Mouse (Mus musculus): Measurements from ENCODE around the gene Pkp4. TPM values are rescaled to one million over a fixed set of nuclear protein-coding genes. Genes with fewer than 3 reads are reported as not detected.

Gene Pkp4
- polyA plus RNA-seq, 1 experiment from 2014 or later, result 7.7 TPM

- 83% methylated on average over 8 of the region's 8 CpGs for WGBS (ENCODE audit: insufficient replicate concordance)
Observed at GRCm38 (mm10) chr2:59287630-59288029, 127.0 kb downstream of the Pkp4 start.

GRCm38 (mm10) chr2:59289411-59289810, 128.8 kb downstream of the Pkp4 start:
- no peak overlapping the region for H3K4me3 ChIP-seq (ENCODE audit: low read depth, low read length)
- TF ChIP-seq EP300 (IDR thresholded peaks at IDR 0.05; ENCODE audit: low read depth), result no peak
- no peak for TF ChIP-seq CTCF (IDR thresholded peaks at IDR 0.05; ENCODE audit: low read depth)
- WGBS (ENCODE audit: insufficient replicate concordance), result 83% methylated on average over 2 of the region's 2 CpGs
- H3K27ac ChIP-seq (ENCODE audit: low read depth), result no peak overlapping the region
- DNase-seq, result no peak
- no peaks in the 10 kb centered on the region for H3K9me3 ChIP-seq (ENCODE audit: low read length)
- H3K4me2 ChIP-seq (ENCODE audit: low read depth, low read length), result no peak overlapping the region
- no peaks in the 10 kb centered on the region for H3K27me3 ChIP-seq (ENCODE audit: insufficient read depth, low read length)
- H3K9ac ChIP-seq (replicated peaks), result no peak overlapping the region
- no peak for ATAC-seq
- no peaks in the 10 kb centered on the region for H3K36me3 ChIP-seq (replicated peaks; ENCODE audit: insufficient read depth, low read length)
- H3K4me1 ChIP-seq (ENCODE audit: insufficient read depth), result no peaks in the 10 kb centered on the region

More at GRCm38 (mm10) chr2:59287630-59288029, 127.0 kb downstream of the Pkp4 start:
- Histone ChIP-seq H3K4me3 (ENCODE audit: low read depth, low read length) (no peak overlapping the region), H3K36me3 (replicated peaks; ENCODE audit: insufficient read depth, low read length) (no peaks in the 10 kb centered on the region), H3K27ac (ENCODE audit: low read depth) (no peak overlapping the region), H3K4me1 (ENCODE audit: insufficient read depth) (no peaks in the 10 kb centered on the region), H3K4me2 (ENCODE audit: low read depth, low read length) (no peak overlapping the region), H3K9ac (replicated peaks) (no peak overlapping the region), H3K27me3 (ENCODE audit: insufficient read depth, low read length) (no peaks in the 10 kb centered on the region), H3K9me3 (ENCODE audit: low read length) (no peaks in the 10 kb centered on the region)
- no peak for ATAC-seq
- TF ChIP-seq CTCF (IDR thresholded peaks at IDR 0.05; ENCODE audit: low read depth), result no peak
- no peak for TF ChIP-seq EP300 (IDR thresholded peaks at IDR 0.05; ENCODE audit: low read depth)
- no peak for DNase-seq

- H3K4me1 ChIP-seq (ENCODE audit: insufficient read depth), result no peaks in the 10 kb centered on the region
- ATAC-seq (no peak), DNase-seq (no peak)
- H3K4me2 ChIP-seq (ENCODE audit: low read depth, low read length), result no peak overlapping the region
- no peaks in the 10 kb centered on the region for H3K9me3 ChIP-seq (ENCODE audit: low read length)
- no peak overlapping the region for H3K9ac ChIP-seq (replicated peaks)
- H3K36me3 ChIP-seq (replicated peaks; ENCODE audit: insufficient read depth, low read length), result no peaks in the 10 kb centered on the region
- no peaks in the 10 kb centered on the region for H3K27me3 ChIP-seq (ENCODE audit: insufficient read depth, low read length)
- WGBS (ENCODE audit: insufficient replicate concordance), result 72% methylated on average over 3 of the region's 3 CpGs
- TF ChIP-seq EP300 (IDR thresholded peaks at IDR 0.05; ENCODE audit: low read depth), result no peak
- no peak for TF ChIP-seq CTCF (IDR thresholded peaks at IDR 0.05; ENCODE audit: low read depth)
- H3K27ac ChIP-seq (ENCODE audit: low read depth), result no peak overlapping the region
- no peak overlapping the region for H3K4me3 ChIP-seq (ENCODE audit: low read depth, low read length)
Observed at GRCm38 (mm10) chr2:59290391-59290790, 129.7 kb downstream of the Pkp4 start.

- H3K9ac ChIP-seq (replicated peaks), result no peak overlapping the region
- ATAC-seq, result no peak
- H3K4me1 ChIP-seq (ENCODE audit: insufficient read depth), result no peaks in the 10 kb centered on the region
- no peaks in the 10 kb centered on the region for H3K36me3 ChIP-seq (replicated peaks; ENCODE audit: insufficient read depth, low read length)
- no peaks in the 10 kb centered on the region for H3K9me3 ChIP-seq (ENCODE audit: low read length)
- no peak for DNase-seq
- H3K4me2 ChIP-seq (ENCODE audit: low read depth, low read length), result no peak overlapping the region
- H3K27ac ChIP-seq (ENCODE audit: low read depth), result no peak overlapping the region
- H3K27me3 ChIP-seq (ENCODE audit: insufficient read depth, low read length), result no peaks in the 10 kb centered on the region
- TF ChIP-seq EP300 (IDR thresholded peaks at IDR 0.05; ENCODE audit: low read depth), result no peak
- TF ChIP-seq CTCF (IDR thresholded peaks at IDR 0.05; ENCODE audit: low read depth), result no peak
- no peak overlapping the region for H3K4me3 ChIP-seq (ENCODE audit: low read depth, low read length)
- WGBS (ENCODE audit: insufficient replicate concordance), result 47% methylated on average over 3 of the region's 3 CpGs
Observed at GRCm38 (mm10) chr2:59299831-59300230, 139.2 kb downstream of the Pkp4 start.

- H3K4me1 ChIP-seq (ENCODE audit: insufficient read depth), result no peaks in the 10 kb centered on the region
- no peak overlapping the region for H3K9ac ChIP-seq (replicated peaks)
- H3K4me3 ChIP-seq (ENCODE audit: low read depth, low read length), result no peak overlapping the region
- WGBS (ENCODE audit: insufficient replicate concordance), result 81% methylated on average over 12 of the region's 12 CpGs
- DNase-seq (no peak), ATAC-seq (no peak)
- no peaks in the 10 kb centered on the region for H3K9me3 ChIP-seq (ENCODE audit: low read length)
- H3K27me3 ChIP-seq (ENCODE audit: insufficient read depth, low read length), result no peaks in the 10 kb centered on the region
- peaks cover 7% of the 10 kb centered on the region; the same call in 1 of the 2 replicates for H3K36me3 ChIP-seq (replicated peaks; ENCODE audit: insufficient read depth, low read length)
- H3K4me2 ChIP-seq (ENCODE audit: low read depth, low read length), result no peak overlapping the region
- no peak for TF ChIP-seq EP300 (IDR thresholded peaks at IDR 0.05; ENCODE audit: low read depth)
- no peak for TF ChIP-seq CTCF (IDR thresholded peaks at IDR 0.05; ENCODE audit: low read depth)
- no peak overlapping the region for H3K27ac ChIP-seq (ENCODE audit: low read depth)
Observed at GRCm38 (mm10) chr2:59301671-59302070, 141.0 kb downstream of the Pkp4 start.

GRCm38 (mm10) chr2:59302430-59302829, 141.8 kb downstream of the Pkp4 start:
- Histone ChIP-seq H3K9ac (replicated peaks) (no peak overlapping the region), H3K4me1 (ENCODE audit: insufficient read depth) (no peaks in the 10 kb centered on the region), H3K27me3 (ENCODE audit: insufficient read depth, low read length) (no peaks in the 10 kb centered on the region), H3K4me3 (ENCODE audit: low read depth, low read length) (no peak overlapping the region), H3K36me3 (replicated peaks; ENCODE audit: insufficient read depth, low read length) (peaks cover 13% of the 10 kb centered on the region; the same call in 1 of the 2 replicates), H3K4me2 (ENCODE audit: low read depth, low read length) (no peak overlapping the region), H3K27ac (ENCODE audit: low read depth) (no peak overlapping the region), H3K9me3 (ENCODE audit: low read length) (no peaks in the 10 kb centered on the region)
- ATAC-seq (no peak), DNase-seq (no peak)
- WGBS (ENCODE audit: insufficient replicate concordance), result 78% methylated on average over 6 of the region's 6 CpGs
- no peak for TF ChIP-seq CTCF (IDR thresholded peaks at IDR 0.05; ENCODE audit: low read depth)
- TF ChIP-seq EP300 (IDR thresholded peaks at IDR 0.05; ENCODE audit: low read depth), result no peak

Data from liver, postnatal 0 days (tissue).